19 mouse cellular contexts compared by ENCODE assay signal in genomic region chr16:67608499-67608898, GRCm38 (mm10). TPM values are rescaled to one million over a fixed set of nuclear protein-coding genes. Genes with fewer than 3 reads are reported as not detected.
DNase-seq lines count a peak whose midpoint lies in the region; ATAC-seq and TF ChIP-seq lines count a peak whose summit lies in the region.
"Had no signal": no experiment of that assay in that cellular context is flagged by ENCODE, and none has a peak within 500 bp of the region (broad histone marks: within the 10 kb centered on the region; RNA-seq: fewer than 3 reads in every experiment).

No protein-coding gene starts in this region.

- no peak overlapping the region for H3K9ac ChIP-seq in midbrain, embryonic 15.5 days
- H3K9ac ChIP-seq: embryonic facial prominence, embryonic 12.5 days; forebrain, embryonic 13.5 days; forebrain, embryonic 15.5 days; forebrain, postnatal 0 days had no signal

- no peak overlapping the region for H3K4me3 ChIP-seq in left cerebral cortex, adult 2 months
- H3K4me3 ChIP-seq in midbrain, embryonic 15.5 days, result no peak overlapping the region
- H3K4me3 ChIP-seq: embryonic facial prominence, embryonic 10.5 days; embryonic facial prominence, embryonic 12.5 days; forebrain, embryonic 13.5 days; forebrain, embryonic 15.5 days had no signal

- DNase-seq in kidney, adult 9 months, result peak; percentile 13
- DNase-seq in kidney, postnatal 25 days, result no peak
- no peak for DNase-seq in left cerebral cortex, adult 2 months (ENCODE audit: extremely low spot score in 1 of 2, low spot score in 2 of 2)
- DNase-seq in left cerebral cortex, postnatal 10 days (ENCODE audit: extremely low spot score in 1 of 2, low spot score in 2 of 2), result no peak
- no peak for DNase-seq in Patski (ENCODE audit: low read depth, low spot score)
- DNase-seq: adrenal gland, adult 8-10 months; adrenal gland, postnatal 14 days; adrenal gland, postnatal 36 days; cerebellum, adult 11-12 months; cerebellum, postnatal 10 days; forebrain, postnatal 0 days had no signal

- H3K9me3 ChIP-seq in midbrain, embryonic 15.5 days, result no peaks in the 10 kb centered on the region
- H3K9me3 ChIP-seq: embryonic facial prominence, embryonic 10.5 days; embryonic facial prominence, embryonic 12.5 days; forebrain, embryonic 13.5 days; forebrain, embryonic 15.5 days had no signal

- H3K4me1 ChIP-seq in midbrain, embryonic 15.5 days, result peaks cover 18% of the 10 kb centered on the region
- H3K4me1 ChIP-seq: embryonic facial prominence, embryonic 12.5 days had no signal

- peaks cover 11% of the 10 kb centered on the region for H3K27me3 ChIP-seq in Patski
- no peaks in the 10 kb centered on the region for H3K27me3 ChIP-seq in midbrain, embryonic 15.5 days (replicated peaks)
- H3K27me3 ChIP-seq: embryonic facial prominence, embryonic 12.5 days; forebrain, embryonic 13.5 days; forebrain, embryonic 15.5 days had no signal

- CTCF ChIA-PET in Patski (lab: Charles Lee), result no interaction called here

- no peak overlapping the region for H3K4me2 ChIP-seq in midbrain, embryonic 15.5 days
- H3K4me2 ChIP-seq: embryonic facial prominence, embryonic 12.5 days; forebrain, embryonic 13.5 days; forebrain, embryonic 15.5 days had no signal

- ATAC-seq in Patski, result peak; percentile 73
- ATAC-seq in midbrain, embryonic 15.5 days (replicated peaks), result no peak
- ATAC-seq: activated CD4-positive, CD25-positive, alpha-beta regulatory T cell, adult 4 months; forebrain, embryonic 13.5 days; forebrain, embryonic 15.5 days; forebrain, postnatal 0 days had no signal

- no peaks in the 10 kb centered on the region for H3K36me3 ChIP-seq in midbrain, embryonic 15.5 days (replicated peaks)
- H3K36me3 ChIP-seq: embryonic facial prominence, embryonic 10.5 days; embryonic facial prominence, embryonic 12.5 days; forebrain, embryonic 15.5 days had no signal

- intact Hi-C loops in left cerebral cortex, adult 2 months (cut with DNase I), result no loop called here
- intact Hi-C loops in left cerebral cortex, postnatal 10 days (cut with DNase I), result no loop called here

- in situ Hi-C loops in Patski (cut with MboI; ENCODE audit: low pct_unique_long_range_greater_than_20kb), result no loop called here

- 72% methylated on average over 3 of the region's 3 CpGs for WGBS in midbrain, embryonic 15.5 days

- TF ChIP-seq CTCF in left cerebral cortex, adult 2 months (IDR thresholded peaks at IDR 0.05), result no peak
- TF ChIP-seq CTCF in Patski (IDR thresholded peaks at IDR 0.05), result no peak

- peak overlapping the region; percentile 91 for H3K27ac ChIP-seq in left cerebral cortex, adult 2 months
- H3K27ac ChIP-seq in midbrain, embryonic 15.5 days, result no peak overlapping the region
- H3K27ac ChIP-seq: embryonic facial prominence, embryonic 10.5 days; embryonic facial prominence, embryonic 12.5 days; forebrain, embryonic 13.5 days; forebrain, embryonic 15.5 days had no signal

- POLR2A ChIA-PET in Patski (lab: Charles Lee), result no interaction called here

RNA-seq across cellular contexts. Expression of gene Cadm2, which starts 12.2 kb away (rescaled TPM):
- total RNA-seq in left cerebral cortex, adult 2 months (2021), result 100 to 1,000 TPM; 230 to 245 TPM
- 100 to 1,000 TPM; 299 to 327 TPM for total RNA-seq in left cerebral cortex, postnatal 10 days (2021)
- 0.51 TPM for polyA plus RNA-seq in Patski (2021)
- 60.6 and 70.7 TPM in 2 replicates for polyA plus RNA-seq in midbrain, embryonic 15.5 days (2015; fragmentation: Nextera tagmentation; extraction: Ambion mirVana)
- total RNA-seq: MEL had no signal
- polyA plus RNA-seq: C2C12 had no signal
